Mouse (Mus musculus) spleen, embryonic (tissue): ENCODE measurements around the gene Ecsit.
"Not testable (repeated sequence)": the region's sequence is repeated elsewhere in the genome, so short reads cannot be mapped to it uniquely, and the experiment has no call there.

Experiments used
- CTCF ChIA-PET: fragments of 350-600 bp; sonication (Branson Sonifier 250); formaldehyde crosslinking; loops from one replicate; lab custom pipeline; 2022; lab: Charles Lee

The Ecsit gene

DNA sequence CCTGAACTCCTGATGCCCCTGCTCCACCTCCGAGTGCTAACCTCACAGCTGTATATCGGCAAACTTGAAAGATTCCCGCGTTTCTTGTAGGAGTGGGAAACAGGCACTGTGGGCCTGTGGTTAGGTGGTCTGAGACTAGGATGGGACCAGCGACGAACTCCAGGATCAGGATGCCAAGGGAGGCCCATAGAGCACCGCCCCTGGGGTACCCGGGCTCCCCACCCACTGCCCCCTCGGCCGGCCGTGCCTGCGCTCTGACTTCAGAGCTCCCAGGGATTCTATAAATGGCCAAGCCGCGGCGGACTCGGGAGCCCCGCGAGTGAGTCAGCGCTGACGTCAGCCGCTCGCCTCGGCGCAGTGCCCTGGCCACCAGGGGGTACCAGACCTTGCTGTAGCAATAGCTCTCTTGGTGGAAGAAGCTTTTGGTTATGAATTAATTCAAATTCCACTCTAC lies 10.6 kb upstream of the Ecsit start:
- CTCF ChIA-PET = interaction anchor here (0.5 to 1.6 kb wide), 4 partner anchors 13 to 142 kb away, joined by 3 to 8 read pairs (median 5); no protein-coding TSS in a partner anchor

DNA sequence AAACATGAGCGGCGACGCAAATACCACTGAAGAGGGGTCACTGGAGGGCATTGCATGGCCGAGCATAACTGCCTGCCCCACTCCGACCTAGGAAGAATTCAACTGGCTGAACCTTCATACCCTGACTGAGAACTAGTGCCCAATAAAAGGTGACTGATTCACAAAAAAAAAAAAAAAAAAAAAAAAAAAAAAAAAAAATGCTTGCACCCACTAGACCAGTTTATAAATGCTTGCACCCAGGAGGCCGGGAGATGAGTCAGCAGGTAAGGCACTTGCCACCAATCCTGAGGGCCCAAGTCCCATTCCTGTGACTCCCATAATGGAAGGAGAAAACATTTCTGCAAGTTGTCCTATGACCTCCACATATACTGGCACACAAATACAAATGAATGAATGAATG lies 7.5 kb upstream of the Ecsit start:
- CTCF ChIA-PET = no interaction called here

DNA sequence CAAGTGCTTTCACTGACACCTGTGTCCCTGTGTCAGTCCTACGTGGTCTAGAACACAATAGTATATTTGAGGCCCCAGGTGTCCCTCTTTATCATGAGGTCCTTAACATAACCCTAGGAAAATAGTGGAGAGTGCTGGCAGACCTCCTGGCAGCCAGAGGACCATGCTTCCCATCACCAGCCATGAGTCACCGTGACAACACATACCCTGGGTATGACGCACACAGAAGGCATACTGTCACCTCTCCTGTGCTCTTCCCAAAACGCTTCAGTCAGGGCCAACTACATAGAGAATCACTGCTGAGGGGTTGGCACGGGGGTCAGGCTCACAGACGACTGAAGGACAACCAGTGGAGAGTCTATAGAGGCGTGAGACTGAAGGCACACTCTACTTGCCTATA lies 4.7 kb upstream of the Ecsit start:
- CTCF ChIA-PET = no interaction called here

DNA sequence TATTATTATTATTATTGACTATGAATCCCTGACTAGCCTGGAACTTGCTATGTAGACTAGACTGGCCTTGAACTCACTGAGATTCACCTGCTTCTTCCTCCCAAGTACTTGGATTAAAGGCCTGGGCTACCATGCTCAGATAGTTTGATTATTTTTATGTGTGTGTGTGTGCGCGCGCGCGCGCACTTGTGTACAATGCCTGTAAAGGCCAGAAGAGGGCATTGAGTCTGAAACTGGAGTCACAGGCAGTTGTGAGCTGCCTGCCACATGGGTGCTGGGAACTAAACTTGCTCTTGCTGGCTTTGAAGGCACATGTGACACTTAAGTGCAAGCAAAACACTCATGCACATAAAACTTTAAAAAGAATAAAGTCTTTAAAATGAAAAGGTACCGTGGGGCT lies 4.0 kb upstream of the Ecsit start:
- CTCF ChIA-PET = no interaction called here

DNA sequence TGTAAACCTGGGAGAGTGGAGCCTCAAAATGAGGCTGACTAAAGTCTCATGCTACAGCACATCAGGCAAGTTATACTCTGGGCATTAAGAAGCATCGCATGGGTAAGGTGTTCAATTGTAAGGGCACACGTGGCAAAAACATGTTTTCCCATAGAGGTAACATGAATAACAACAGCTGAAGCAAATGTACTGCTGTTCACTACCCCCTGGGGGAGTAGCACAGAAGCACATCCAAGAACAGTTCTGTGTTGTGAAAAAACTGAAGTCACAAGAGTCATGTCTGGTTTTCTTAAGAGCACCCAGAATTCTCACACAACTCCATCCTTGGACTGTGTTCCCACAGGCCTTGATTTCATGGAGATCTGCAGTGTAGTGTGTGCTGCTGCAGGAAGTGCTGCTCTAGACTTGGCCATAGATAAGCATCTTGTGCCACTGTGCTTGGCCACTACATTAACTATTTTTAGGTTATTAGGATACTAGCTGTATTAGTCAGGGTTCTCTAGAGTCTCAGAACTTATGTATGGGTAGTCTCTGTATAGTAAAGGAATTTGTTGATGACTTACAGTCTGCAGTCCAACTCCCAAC lies 1.9 kb upstream of the Ecsit start:
- CTCF ChIA-PET = no interaction called here

DNA sequence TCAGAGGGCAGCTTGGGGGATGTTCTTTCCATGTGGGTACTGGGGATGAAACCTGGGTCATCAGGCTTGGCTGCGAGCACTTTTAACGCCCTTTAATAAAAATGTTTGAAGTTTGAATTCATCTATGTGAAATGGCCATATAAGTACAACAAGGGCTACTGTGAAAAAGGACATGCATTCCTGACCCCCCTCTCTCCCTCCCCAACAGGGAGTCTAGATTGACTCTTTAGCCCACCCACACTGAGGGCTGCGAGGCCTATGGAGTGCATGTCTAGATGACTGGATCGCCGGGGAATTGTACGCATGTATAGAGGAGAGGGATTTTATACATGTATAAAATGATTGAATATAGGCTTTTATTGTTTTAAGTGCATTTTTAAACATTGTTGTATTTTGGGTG lies 774 bp upstream of the Ecsit start:
- CTCF ChIA-PET = interaction anchor here (0.7 kb wide), 1 partner anchor 52 kb away, joined by 3 read pairs; no protein-coding TSS in a partner anchor

DNA sequence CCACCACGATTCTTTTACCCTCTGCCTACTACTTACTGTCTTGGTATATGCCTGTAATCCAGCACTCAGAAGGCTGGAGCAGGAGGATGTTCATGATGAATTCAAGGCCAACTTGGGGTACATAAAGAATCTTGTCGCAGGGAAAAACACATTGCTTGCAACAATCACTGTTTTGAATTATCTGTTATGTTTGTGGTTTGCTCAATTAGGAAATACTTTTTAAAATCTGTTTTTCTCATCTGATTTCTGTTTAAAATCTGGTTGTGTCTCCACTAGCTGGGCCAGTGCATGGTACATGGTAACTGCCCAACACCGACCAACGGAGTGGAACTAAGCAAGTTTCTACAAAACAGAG lies 594 bp downstream of the Ecsit start:
- CTCF ChIA-PET = interaction anchor here (0.5 kb wide), 1 partner anchor 60 kb away, joined by 3 read pairs; no protein-coding TSS in a partner anchor

DNA sequence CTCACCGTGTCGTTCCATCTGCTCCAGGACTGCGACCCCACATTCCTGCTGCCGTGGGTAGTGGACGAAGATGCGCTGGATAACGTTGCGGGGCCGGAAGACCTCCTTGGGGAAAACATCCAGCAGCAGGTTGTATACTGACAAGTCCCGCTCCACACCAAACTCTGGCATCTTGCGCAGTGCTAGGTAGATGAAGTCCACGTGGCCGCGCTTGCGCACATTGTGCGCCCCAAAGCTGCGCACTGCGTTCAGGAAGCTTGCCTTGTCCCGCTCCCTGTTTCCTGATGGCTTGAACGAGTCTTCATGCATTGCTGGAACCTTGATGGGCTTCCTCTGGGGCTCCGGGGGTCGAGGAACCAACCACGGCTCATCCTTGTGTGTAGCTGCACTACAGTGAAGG lies 9.0 kb downstream of the Ecsit start:
- CTCF ChIA-PET = no interaction called here

DNA sequence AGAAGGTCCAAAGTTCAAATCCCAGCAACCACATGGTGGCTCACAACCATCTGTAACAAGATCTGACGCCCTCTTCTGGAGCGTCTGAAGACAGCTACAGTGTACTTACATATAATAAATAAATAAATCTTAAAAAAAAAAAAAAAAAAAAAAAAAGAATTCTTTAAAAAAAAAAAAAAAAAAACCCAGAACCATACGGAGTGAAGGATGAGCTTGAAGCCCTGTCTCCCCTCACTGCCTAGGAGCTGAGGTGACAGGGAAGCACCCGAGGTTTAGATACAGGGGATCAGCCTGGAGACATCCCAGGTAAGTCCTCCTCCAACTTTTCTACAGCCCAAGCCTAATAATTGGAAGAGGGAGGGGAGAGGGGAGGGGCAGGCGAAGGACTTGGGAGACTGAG lies 9.5 kb downstream of the Ecsit start:
- CTCF ChIA-PET = not testable (repeated sequence)

DNA sequence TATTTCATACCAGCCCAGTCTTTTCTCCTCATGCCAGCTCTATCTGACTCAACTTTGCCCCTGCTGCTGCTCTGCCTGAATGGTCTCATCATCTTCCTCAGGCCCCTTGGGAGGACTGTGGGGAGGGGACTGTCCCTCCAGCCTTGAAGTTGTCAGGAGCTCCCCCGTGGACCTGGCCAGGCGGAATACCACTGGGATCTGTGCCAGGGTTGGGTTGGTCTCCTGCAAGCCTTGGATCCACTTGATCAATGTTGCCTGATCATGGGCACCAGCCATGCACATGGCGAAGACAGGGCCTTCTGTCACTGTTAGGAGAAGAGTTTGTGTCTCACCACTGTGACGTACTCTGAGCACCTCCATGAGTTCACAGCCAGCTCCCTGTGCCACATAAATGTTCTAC lies 13.0 kb downstream of the Ecsit start:
- CTCF ChIA-PET = no interaction called here

DNA sequence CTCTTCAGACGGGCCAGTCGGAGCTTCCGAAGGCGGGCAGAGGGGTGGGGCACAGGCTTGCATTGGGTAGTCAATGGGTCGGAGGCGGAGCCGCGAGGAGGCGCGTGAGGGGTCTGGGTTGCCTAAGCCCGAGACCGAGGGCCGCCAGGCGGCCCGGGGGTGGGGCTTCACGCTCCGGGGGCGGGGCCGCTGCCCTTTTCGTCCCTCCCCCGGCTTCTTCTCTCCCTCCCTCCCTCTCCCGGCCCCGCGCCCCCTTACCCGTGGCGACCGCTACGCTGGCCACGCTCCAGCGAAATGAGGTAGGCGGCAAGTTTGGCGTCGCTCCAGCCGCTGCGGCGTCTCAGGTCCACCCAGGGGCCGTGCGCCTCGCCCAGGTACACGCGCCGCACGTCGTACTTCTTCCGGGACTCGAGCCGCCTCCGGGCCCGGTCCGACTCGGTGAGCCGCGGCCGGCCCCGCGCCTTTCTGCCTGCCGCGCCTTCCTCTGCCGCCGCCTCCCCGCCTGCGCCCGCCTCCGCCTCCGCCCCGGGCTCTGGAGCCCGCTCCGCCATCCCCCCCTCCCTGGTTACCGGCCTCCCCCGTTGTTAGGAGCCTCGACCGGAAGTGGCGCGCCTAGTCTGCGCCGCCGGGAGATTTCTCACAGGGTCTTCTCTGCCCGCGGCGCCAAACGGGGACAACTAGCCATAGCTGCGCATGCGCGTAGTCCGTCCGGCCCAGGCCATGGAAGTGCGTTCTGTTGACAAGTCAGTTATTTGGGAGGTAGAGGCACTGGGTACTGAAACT lies 14.3 kb downstream of the Ecsit start, which contains the start of the genes Gm49318 and Zfp653:
TSS of gene Gm49318 (minus strand) at position 469 of the 783 bp plus-strand sequence.
TSS of gene Zfp653 (minus strand) at position 586 of the 783 bp plus-strand sequence.
- CTCF ChIA-PET = no interaction called here

DNA sequence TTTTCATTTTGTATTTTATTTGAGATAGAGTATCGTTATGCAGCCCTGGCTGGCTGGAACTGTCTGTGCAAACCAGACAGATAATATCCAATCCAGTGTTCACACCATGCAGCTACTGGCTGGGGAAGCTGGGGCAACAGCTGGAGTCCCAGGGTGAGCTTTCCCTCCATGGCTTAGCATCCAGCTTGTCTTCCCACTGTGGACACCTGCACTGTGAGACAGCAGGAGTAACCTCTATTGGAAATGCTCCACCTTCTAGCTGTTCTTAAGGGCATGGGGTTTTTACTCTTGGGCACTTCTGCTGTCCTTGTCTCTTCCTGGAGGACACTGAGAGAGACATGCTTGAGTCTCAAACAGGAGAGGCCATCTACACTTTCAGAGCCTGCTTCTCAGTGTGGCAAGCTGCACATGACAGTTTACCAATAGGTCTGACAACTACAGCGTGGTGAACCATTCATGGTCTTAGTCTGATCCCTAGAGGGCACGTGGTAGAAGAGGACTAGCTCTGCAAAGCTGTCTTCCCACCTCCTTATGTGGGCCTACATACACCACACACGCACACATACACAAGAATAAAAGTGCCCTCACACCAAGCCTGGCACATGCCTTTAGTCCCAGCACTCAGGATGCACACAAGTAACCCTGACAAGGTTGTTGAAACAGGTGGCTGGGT lies 15.2 kb downstream of the Ecsit start:
- CTCF ChIA-PET = no interaction called here

DNA sequence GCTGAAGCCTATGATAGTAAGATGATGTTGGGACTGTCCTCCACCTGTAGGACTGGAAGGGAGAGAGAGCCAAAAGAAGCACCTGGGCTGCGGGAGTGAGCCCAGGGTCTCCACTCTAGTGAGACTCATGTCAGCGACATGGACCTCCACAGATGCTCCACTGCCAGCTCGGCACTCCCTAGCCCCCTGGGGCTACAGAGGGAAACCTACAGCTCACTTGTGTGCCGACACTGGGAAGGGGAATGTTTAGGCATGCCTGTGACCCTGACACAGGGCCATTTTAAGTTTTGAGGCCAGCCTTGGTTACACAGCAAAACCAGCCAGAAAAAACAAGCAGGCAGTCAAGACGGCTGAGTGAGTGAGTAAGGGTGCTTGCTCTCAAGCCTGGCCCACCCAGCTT lies 18.0 kb downstream of the Ecsit start:
- CTCF ChIA-PET = interaction anchor here (0.6 to 1.7 kb wide), 3 partner anchors 76 to 158 kb away, joined by 3 to 4 read pairs (median 3); partner anchors contain the start of gene Zfp809

DNA sequence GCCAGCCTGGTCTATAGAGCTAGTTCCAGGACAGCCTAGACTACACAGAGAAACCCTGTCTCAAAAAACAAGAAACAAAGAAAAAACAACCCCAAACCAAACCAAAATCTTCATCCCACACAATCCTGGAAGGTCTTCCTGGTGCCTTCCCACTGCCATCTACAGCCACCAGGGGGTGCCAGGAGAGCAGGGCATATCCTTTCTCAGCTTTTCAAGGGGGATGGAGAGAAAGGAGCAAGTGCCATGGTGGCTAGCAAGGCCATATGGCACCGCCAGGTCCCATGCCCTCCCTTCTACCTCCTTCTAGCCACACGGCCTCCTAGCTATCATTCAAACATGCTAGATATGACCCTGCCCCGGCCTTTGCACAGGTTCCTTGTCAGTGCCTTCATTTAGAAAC lies 18.8 kb downstream of the Ecsit start:
- CTCF ChIA-PET = interaction anchor here (0.9 to 1.7 kb wide), 3 partner anchors 74 to 159 kb away, joined by 3 to 4 read pairs (median 3); partner anchors contain the start of gene Zfp809

DNA sequence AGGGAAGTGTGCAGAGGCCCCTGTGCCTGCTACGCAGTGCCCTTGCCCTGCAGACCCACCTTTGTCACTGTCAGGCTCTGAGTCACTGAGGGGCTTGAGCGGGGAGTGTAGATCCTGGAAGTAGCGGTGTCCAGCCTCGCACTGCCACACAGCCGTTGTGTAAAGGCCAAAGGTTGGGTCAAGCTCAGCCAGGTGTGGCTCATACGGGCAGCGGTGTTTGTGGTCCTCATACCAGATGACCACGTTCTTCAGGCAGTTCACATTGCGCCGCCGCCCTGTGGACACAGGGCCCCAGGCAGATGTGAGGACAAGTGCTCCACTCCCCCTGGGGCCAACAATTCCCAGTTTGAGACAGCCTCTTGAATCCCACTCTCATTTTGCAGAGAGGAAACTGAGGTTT lies 19.6 kb downstream of the Ecsit start:
- CTCF ChIA-PET = interaction anchor here (1.7 kb wide), 1 partner anchor 160 kb away, joined by 4 read pairs; the partner anchor contains the start of gene Zfp809

DNA sequence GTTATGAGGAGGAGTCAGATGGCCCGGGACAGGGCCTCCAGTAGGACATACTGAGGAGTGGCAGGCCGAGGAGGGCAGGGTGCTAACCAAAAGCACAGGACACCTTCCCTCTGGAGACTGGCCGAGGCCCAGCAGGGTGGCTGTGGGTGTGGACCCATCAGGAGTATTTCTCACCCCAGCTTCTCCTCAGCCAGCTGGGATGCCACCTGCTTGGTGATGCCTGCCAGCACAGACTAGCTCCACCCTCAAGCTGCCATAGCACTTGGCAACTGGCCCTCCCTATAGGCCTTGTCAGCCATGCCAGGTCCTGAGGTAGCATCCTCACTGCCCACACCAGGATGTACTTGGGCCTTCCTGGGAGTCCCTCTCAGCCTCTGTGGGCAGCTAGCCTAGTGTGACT lies 20.9 kb downstream of the Ecsit start:
- CTCF ChIA-PET = no interaction called here

DNA sequence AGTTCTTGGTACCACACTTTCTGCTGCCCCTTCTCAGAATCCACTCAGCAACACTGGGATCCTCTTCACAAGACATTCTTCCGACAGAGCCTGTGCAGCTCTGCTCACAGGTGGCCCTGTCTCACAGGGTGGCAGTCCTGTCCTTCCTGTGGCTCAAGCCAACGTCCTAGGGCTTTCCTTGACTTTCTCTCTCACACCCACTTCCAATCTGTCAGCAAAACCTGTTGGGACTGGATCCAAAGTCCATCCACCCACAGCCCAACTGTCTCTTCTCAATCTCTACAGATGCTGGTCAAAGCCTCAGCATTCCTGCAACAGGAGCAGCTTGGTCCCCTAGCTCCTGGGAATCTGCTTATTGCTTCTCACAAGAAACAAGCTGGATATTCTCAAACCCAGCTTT lies 23.9 kb downstream of the Ecsit start:
- CTCF ChIA-PET = no interaction called here

DNA sequence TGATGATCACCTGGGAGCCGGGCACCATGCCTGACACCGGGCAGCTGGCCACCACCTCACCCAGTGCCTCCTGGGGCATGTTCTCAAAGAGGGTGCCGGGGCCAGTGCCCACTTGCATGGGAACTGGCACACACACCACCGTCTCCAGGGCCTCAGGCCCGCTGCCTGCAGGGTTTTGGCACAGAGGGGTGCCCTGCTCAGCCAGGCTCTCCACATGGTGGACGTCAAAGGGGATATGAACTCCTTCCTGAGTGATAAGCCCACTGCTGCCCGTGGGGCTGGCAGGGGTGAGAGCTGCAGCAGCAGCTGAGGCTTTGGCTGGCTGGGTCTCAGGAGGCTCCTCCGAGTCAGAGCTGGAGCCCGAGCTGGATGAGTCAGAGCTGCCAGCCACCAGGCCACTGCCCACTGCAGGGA lies 27.2 kb downstream of the Ecsit start:
- CTCF ChIA-PET = no interaction called here

DNA sequence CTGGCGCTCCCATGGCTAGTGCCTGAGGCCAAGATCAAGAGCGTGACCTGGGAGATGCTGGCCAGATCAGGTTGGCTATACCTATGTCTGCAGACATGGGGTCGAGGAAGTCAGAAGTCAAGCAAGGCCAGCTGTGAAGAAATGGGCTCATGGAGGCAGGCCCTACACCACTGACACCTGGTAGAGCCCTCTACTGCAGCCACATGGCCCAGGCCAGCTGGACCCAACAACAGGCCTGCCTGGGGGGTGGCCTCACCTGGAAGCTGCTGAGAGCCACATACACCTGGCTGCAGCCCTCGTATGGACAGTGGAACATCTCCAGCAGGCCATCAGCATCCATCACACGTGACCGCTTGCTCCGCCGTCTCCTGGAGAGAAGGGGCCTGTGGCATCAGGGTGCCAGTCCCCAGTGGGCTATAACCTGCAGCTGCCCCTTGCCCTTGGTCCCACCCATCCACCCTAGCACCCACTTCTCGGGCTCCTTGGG lies 28.2 kb downstream of the Ecsit start:
- CTCF ChIA-PET = no interaction called here

DNA sequence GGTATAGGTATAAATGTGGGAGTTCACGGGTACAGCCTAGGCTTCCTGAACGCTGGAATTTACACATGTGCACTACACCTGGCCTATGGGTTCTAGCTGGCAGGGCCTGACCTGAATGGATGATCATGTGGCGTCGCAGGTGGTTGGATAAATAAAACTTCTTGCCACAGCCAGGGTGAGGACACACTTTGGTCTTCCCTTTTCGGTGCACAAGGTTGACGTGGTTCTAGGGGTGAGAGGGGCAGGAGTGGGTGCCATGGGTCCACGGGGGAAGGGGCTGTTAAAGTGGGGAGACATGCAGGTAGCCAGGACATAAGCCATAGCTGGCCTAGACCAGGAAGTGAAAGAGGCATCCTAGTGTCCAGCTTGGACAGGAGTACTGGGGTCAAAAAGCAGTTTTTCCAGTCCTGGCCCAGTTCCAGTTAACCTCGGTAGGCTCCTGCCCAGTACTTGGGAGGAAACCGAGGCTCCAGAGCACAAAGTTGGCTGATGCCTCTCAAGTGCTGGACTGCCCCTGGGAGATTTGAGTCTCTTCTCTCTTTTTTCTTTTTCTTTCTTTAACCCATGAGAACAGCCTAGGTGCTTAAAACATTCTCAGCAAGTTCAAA lies 28.8 kb downstream of the Ecsit start:
- CTCF ChIA-PET = no interaction called here

DNA sequence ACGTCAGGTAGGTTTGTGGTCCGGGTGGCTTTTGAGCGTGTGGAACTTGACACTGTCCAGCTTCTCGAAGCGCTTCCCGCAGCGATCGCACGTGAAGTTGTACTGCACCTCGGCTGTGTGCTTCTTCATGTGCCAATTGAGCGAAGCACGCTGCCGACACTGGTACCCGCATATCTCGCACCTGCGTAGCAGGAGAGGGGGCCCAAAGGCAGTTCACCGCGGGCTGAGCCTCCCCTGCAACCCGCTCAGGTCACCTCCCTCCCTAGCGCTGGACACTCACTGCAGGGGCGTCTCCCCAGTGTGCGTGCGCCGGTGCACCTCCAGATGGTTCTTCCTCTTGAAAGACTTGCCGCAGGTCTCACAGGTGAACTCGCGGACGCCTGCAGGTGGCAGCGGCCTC lies 29.5 kb downstream of the Ecsit start:
- CTCF ChIA-PET = no interaction called here
